Mouse (Mus musculus): Measurements from ENCODE around the gene Diablo. TPM values are rescaled to one million over a fixed set of nuclear protein-coding genes. Genes with fewer than 3 reads are reported as not detected.

Diablo gene
- polyA plus RNA-seq, 1 experiment from 2014 or later: 70.8 TPM

- H3K36me3 ChIP-seq (ENCODE audit: control insufficient read depth, insufficient read depth, low read length): peaks cover 10% of the 10 kb centered on the region
- H3K4me1 ChIP-seq (replicated peaks; ENCODE audit: control insufficient read depth, insufficient read depth): no peaks in the 10 kb centered on the region
- H3K27me3 ChIP-seq (ENCODE audit: control insufficient read depth, insufficient read depth, low read length): no peaks in the 10 kb centered on the region
- no peaks in the 10 kb centered on the region for H3K9me3 ChIP-seq (ENCODE audit: control insufficient read depth, low read length)
- no peak overlapping the region for H3K27ac ChIP-seq (replicated peaks)
- no peak overlapping the region for H3K4me2 ChIP-seq (replicated peaks; ENCODE audit: low read depth)
- DNase-seq (ENCODE audit: low spot score) (no peak), ATAC-seq (ENCODE audit: low FRiP score, low TSS enrichment) (no peak)
- no peak for TF ChIP-seq CTCF (IDR thresholded peaks at IDR 0.05; ENCODE audit: low read depth)
- TF ChIP-seq EP300 (optimal IDR thresholded peaks at IDR 0.05): no peak
- 59% methylated on average over 2 of the region's 2 CpGs for WGBS
- no peak overlapping the region for H3K9ac ChIP-seq (ENCODE audit: low read length)
- no peak overlapping the region for H3K4me3 ChIP-seq (ENCODE audit: low read depth, low read length)
Observed at GRCm38 (mm10) chr5:123556451-123556850, 32.5 kb upstream of the Diablo start.

- TF ChIP-seq EP300 (optimal IDR thresholded peaks at IDR 0.05) (no peak), CTCF (IDR thresholded peaks at IDR 0.05; ENCODE audit: low read depth) (no peak)
- WGBS: 90% methylated on average over 7 of the region's 7 CpGs
Observed at GRCm38 (mm10) chr5:123555693-123556092, 31.7 kb upstream of the Diablo start.

GRCm38 (mm10) chr5:123533801-123534200, 9.8 kb upstream of the Diablo start:
- peaks cover 27% of the 10 kb centered on the region for H3K36me3 ChIP-seq (ENCODE audit: control insufficient read depth, insufficient read depth, low read length)

More at GRCm38 (mm10) chr5:123555693-123556092, 31.7 kb upstream of the Diablo start:
- Histone ChIP-seq H3K4me1 (replicated peaks; ENCODE audit: control insufficient read depth, insufficient read depth) (no peaks in the 10 kb centered on the region), H3K36me3 (ENCODE audit: control insufficient read depth, insufficient read depth, low read length) (peaks cover 10% of the 10 kb centered on the region), H3K4me2 (replicated peaks; ENCODE audit: low read depth) (no peak overlapping the region), H3K9ac (ENCODE audit: low read length) (no peak overlapping the region), H3K4me3 (ENCODE audit: low read depth, low read length) (no peak overlapping the region), H3K9me3 (ENCODE audit: control insufficient read depth, low read length) (no peaks in the 10 kb centered on the region), H3K27ac (replicated peaks) (no peak overlapping the region), H3K27me3 (ENCODE audit: control insufficient read depth, insufficient read depth, low read length) (no peaks in the 10 kb centered on the region)
- ATAC-seq (ENCODE audit: low FRiP score, low TSS enrichment) (no peak), DNase-seq (ENCODE audit: low spot score) (no peak)

GRCm38 (mm10) chr5:123530056-123530455, 6.1 kb upstream of the Diablo start:
- DNase-seq (ENCODE audit: low spot score) (no peak), ATAC-seq (ENCODE audit: low FRiP score, low TSS enrichment) (no peak)
- Histone ChIP-seq H3K9me3 (ENCODE audit: control insufficient read depth, low read length) (no peaks in the 10 kb centered on the region), H3K9ac (ENCODE audit: low read length) (no peak overlapping the region), H3K36me3 (ENCODE audit: control insufficient read depth, insufficient read depth, low read length) (peaks cover 25% of the 10 kb centered on the region), H3K27ac (replicated peaks) (no peak overlapping the region), H3K4me2 (replicated peaks; ENCODE audit: low read depth) (no peak overlapping the region), H3K27me3 (ENCODE audit: control insufficient read depth, insufficient read depth, low read length) (no peaks in the 10 kb centered on the region), H3K4me3 (ENCODE audit: low read depth, low read length) (no peak overlapping the region), H3K4me1 (replicated peaks; ENCODE audit: control insufficient read depth, insufficient read depth) (no peaks in the 10 kb centered on the region)
- 86% methylated on average over 8 of the region's 8 CpGs for WGBS
- TF ChIP-seq EP300 (optimal IDR thresholded peaks at IDR 0.05): no peak
- no peak for TF ChIP-seq CTCF (IDR thresholded peaks at IDR 0.05; ENCODE audit: low read depth)

More at GRCm38 (mm10) chr5:123533801-123534200, 9.8 kb upstream of the Diablo start:
- Histone ChIP-seq H3K9ac (ENCODE audit: low read length) (no peak overlapping the region), H3K4me2 (replicated peaks; ENCODE audit: low read depth) (no peak overlapping the region), H3K4me1 (replicated peaks; ENCODE audit: control insufficient read depth, insufficient read depth) (no peaks in the 10 kb centered on the region), H3K9me3 (ENCODE audit: control insufficient read depth, low read length) (no peaks in the 10 kb centered on the region), H3K27me3 (ENCODE audit: control insufficient read depth, insufficient read depth, low read length) (no peaks in the 10 kb centered on the region), H3K27ac (replicated peaks) (no peak overlapping the region), H3K4me3 (ENCODE audit: low read depth, low read length) (no peak overlapping the region)
- 96% methylated on average over 10 of the region's 10 CpGs for WGBS
- TF ChIP-seq EP300 (optimal IDR thresholded peaks at IDR 0.05) (no peak), CTCF (IDR thresholded peaks at IDR 0.05; ENCODE audit: low read depth) (no peak)
- DNase-seq (ENCODE audit: low spot score): no peak
- ATAC-seq (ENCODE audit: low FRiP score, low TSS enrichment): no peak

GRCm38 (mm10) chr5:123528641-123529040, 4.7 kb upstream of the Diablo start:
- Histone ChIP-seq H3K27ac (replicated peaks) (no peak overlapping the region), H3K36me3 (ENCODE audit: control insufficient read depth, insufficient read depth, low read length) (peaks cover 22% of the 10 kb centered on the region), H3K4me1 (replicated peaks; ENCODE audit: control insufficient read depth, insufficient read depth) (0 out of 2 replicates have a peak, but pooled peaks cover 2% of the 10 kb centered on the region), H3K9ac (ENCODE audit: low read length) (no peak overlapping the region), H3K27me3 (ENCODE audit: control insufficient read depth, insufficient read depth, low read length) (no peaks in the 10 kb centered on the region), H3K4me2 (replicated peaks; ENCODE audit: low read depth) (no peak overlapping the region), H3K4me3 (ENCODE audit: low read depth, low read length) (no peak overlapping the region), H3K9me3 (ENCODE audit: control insufficient read depth, low read length) (no peaks in the 10 kb centered on the region)
- no peak for ATAC-seq (ENCODE audit: low FRiP score, low TSS enrichment)
- WGBS: 67% methylated on average over 7 of the region's 7 CpGs
- TF ChIP-seq CTCF (IDR thresholded peaks at IDR 0.05; ENCODE audit: low read depth) (no peak), EP300 (optimal IDR thresholded peaks at IDR 0.05) (no peak)
- DNase-seq (ENCODE audit: low spot score): no peak

GRCm38 (mm10) chr5:123525916-123526495, 2.0 kb upstream of the Diablo start:
- H3K4me2 ChIP-seq (replicated peaks; ENCODE audit: low read depth): no peak overlapping the region
- H3K4me3 ChIP-seq (ENCODE audit: low read depth, low read length): no peak overlapping the region
- WGBS: 90% methylated on average over 9 of the region's 9 CpGs
- no peak for DNase-seq (ENCODE audit: low spot score)
- TF ChIP-seq EP300 (optimal IDR thresholded peaks at IDR 0.05): no peak
- no peak for TF ChIP-seq CTCF (IDR thresholded peaks at IDR 0.05; ENCODE audit: low read depth)
- H3K36me3 ChIP-seq (ENCODE audit: control insufficient read depth, insufficient read depth, low read length): peaks cover 7% of the 10 kb centered on the region; the same call in 1 of the 2 replicates
- ATAC-seq (ENCODE audit: low FRiP score, low TSS enrichment): no peak
- H3K9me3 ChIP-seq (ENCODE audit: control insufficient read depth, low read length): no peaks in the 10 kb centered on the region
- H3K9ac ChIP-seq (ENCODE audit: low read length): no peak overlapping the region
- no peaks in the 10 kb centered on the region for H3K27me3 ChIP-seq (ENCODE audit: control insufficient read depth, insufficient read depth, low read length)
- H3K4me1 ChIP-seq (replicated peaks; ENCODE audit: control insufficient read depth, insufficient read depth): 0 out of 2 replicates have a peak, but pooled peaks cover 5% of the 10 kb centered on the region
- H3K27ac ChIP-seq (replicated peaks): no peak overlapping the region
